Mouse (Mus musculus): ENCODE measurements at regions not wholly inside any gene's neighbourhood (a gene's known extent, or its start where the extent isn't known, plus 50 kb on each side); places are given as distances from the start of the nearest gene placed in this dataset.

- DNase-seq (ENCODE audit: extremely low spot score in 1 of 2, low spot score in 1 of 2) = no peak
These were observed 142.3 kb upstream of the Zkscan2 start for GRCm38 (mm10) chr7:123642596-123642995.

- DNase-seq (ENCODE audit: extremely low spot score in 1 of 2, low spot score in 1 of 2) = no peak
These were observed 143.2 kb upstream of the Zkscan2 start for GRCm38 (mm10) chr7:123643426-123643825.

GRCm38 (mm10) chr7:123645521-123645920 lies 145.3 kb upstream of the Zkscan2 start:
- DNase-seq (ENCODE audit: extremely low spot score in 1 of 2, low spot score in 1 of 2) = no peak

DNA sequence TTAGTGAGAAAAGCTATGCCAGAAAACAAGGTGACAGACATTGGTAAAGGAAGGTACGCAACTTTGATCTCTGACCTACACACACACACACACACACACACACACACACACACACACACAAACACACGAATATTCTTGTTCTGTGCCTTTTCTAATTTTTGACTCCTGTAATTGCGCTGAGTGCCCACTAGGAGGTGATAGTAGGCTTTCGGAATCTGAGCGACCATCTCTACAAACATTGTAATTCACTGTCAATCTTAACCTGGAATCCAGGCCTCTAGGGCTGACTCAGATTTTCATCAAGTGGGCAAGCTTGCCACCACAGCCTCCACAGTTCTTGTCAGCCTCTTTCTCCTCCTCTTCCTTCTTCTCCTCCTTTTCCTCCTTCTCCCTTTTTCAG lies 165.2 kb upstream of the Zkscan2 start:
- no peak for DNase-seq (ENCODE audit: extremely low spot score in 1 of 2, low spot score in 1 of 2)

DNA sequence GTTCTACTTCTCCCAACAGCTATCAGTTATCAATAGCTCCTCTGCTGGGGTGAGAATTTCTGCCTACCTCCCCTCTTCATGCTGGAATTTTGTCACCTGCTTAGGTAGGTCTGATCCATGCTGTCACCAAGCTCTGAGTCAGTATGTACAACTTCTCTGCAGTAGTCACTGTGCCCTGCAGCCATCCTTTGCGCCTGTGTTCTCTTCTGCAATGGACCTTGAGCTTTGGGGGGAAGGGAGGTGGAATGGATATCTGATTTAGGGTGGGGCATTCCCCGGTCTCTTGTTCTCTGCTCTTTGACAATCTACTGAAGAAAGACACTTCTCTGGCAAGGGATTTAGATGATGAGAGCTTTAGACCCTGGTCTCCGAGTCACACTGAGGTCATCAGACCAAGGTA lies 184.5 kb upstream of the Zkscan2 start:
- no peak for DNase-seq (ENCODE audit: extremely low spot score in 1 of 2, low spot score in 1 of 2)

DNA sequence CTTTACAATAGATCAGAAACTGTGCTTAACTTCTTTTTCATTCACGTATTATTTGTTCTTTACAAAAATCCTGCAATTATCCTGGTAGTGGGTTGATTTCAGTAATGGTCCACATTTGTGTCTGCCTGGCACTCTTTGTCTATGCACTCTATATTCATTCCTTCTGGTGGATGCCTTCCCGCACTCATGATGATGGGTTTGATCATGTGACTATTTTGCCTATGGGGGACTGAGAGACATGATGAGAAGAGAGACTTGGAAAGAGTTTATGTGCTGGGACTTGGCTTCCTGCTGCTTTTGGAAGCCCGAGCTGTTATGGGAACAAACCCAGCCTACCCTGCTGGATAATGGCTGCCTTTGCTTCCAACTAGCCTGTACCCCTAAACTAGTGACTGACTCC lies 186.3 kb upstream of the Zkscan2 start:
- DNase-seq (ENCODE audit: extremely low spot score in 1 of 2, low spot score in 1 of 2) = no peak

DNA sequence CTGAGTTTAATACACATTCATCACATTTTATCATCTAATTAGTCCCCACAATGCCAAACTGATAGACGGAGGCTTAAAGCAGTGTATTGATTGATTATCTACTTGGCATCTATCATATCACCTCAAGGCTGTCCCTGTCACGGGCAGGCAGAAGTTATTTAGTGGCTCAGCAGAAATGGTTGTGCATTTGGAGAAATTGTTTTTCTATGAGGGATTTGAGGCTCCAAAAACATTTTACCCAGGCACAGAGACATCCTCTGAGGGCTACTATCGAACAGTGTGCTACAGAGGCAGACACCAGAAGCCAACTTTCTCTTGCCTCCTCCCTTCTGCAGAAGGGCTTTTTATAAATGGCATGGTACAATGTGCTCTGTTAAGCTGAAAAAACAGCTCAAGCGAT lies 230.8 kb upstream of the Zkscan2 start:
- no peak for DNase-seq (ENCODE audit: extremely low spot score in 1 of 2, low spot score in 1 of 2)

DNA sequence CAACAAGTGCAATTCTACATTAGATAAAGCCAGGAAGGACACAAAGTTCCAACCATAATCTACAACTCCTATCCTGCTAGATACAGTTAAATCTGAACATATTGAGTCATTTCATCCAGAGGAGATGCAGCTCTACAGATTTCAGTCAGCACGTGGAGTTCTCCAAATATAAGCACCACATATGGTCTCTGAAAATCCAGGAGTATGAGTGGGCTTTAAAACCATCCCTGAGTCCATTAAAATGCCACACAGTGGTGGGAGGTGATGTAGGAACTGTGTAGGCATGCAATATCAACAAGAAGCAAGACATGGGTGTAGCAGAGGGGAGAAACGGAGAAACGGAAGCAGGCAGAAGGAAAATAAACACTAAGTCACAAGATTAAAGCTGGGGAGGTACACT lies 232.8 kb upstream of the Zkscan2 start:
- peak; percentile 32 to 65 for DNase-seq (ENCODE audit: extremely low spot score in 1 of 2, low spot score in 1 of 2)

DNA sequence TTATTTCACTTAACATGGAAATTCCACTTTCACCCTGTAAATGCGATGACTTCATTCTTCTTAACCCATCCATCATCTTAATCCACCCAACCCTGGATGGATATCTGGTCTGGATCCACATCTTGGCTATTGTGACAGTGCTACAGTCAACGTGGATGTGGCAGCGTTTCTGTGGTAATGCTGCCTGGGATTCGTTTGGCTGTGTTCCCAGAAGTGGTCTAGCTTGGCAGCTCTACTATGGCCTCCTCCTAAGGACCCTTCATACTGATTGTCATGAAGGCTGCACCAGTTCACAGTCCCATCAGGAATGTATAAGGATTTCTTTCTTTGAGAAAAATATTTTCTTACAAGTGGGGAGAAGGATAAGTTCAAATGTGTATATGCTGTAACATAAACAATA lies 234.7 kb upstream of the Hs3st4 start:
- DNase-seq (ENCODE audit: extremely low spot score in 1 of 2, low spot score in 1 of 2) = no peak

- DNase-seq (ENCODE audit: extremely low spot score in 1 of 2, low spot score in 1 of 2) = peak; percentile 10 to 38
These were observed 229.4 kb upstream of the Hs3st4 start for GRCm38 (mm10) chr7:123753252-123753651.

GRCm38 (mm10) chr7:123795036-123795435 lies 187.6 kb upstream of the Hs3st4 start:
- DNase-seq (ENCODE audit: extremely low spot score in 1 of 2, low spot score in 1 of 2) = peak in 1 of 2 experiments; percentile 82

DNA sequence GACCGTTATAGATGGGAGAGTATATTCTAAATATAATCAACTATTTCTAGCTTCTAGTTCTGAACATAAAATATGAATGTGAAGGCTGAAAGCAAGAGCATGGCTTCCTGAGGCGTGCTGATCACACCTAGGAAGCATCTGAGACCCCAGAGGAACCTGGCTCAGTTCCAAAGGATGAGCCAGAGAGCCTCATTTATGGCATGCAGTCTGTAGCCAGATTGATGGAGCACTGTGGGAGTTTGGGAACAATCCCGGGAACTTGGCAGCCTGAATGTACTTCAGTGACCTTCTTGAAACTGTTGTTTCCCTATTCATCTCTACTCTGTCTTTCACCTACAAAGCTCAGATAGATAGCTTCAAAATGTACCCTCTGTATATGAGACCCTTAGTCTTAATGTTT lies 186.6 kb upstream of the Hs3st4 start:
- DNase-seq (ENCODE audit: extremely low spot score in 1 of 2, low spot score in 1 of 2) = no peak

DNA sequence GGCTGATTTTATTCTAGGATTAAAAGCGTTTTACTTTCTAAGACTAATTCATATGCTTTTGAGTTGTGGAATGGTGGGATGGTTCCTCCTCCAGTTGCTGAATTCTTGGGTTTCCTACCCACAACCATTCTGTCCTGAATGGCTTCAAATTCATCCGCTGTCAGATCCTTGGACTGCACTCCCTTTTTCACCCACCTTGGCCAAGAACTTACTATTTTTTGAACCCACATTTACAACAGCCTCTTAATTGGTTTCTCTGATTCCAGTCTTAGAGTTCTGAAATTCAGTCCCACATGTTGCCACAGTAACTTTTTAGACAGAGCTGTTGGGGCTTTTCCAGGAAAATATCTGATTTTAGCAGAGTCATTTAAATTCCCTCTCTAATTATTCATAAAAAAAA lies 177.0 kb upstream of the Hs3st4 start:
- peak in 1 of 2 experiments; percentile 54 for DNase-seq (ENCODE audit: extremely low spot score in 1 of 2, low spot score in 1 of 2)

DNA sequence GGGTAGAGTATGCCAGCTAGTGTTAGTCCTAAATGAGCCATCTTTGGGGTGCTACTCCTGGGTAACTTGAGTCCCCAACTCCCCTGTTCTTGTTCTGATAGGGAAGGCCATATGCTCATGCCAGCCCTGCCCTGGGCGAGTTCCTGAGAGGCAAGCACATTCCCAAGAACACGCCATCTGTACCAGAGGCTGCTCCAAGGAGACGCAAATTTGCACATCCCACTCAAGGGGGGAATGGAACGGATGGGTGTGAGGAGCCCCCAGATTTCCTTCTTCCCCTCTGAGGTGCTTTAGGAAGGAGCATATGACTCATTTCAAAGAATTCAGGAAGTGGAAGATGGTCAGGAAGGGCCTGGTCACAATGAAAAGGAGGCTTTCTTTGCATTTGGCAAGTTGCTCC lies 158.7 kb upstream of the Hs3st4 start:
- DNase-seq (ENCODE audit: extremely low spot score in 1 of 2, low spot score in 1 of 2) = peak; percentile 20 to 62

GRCm38 (mm10) chr7:123826406-123826805 lies 156.3 kb upstream of the Hs3st4 start:
- DNase-seq (ENCODE audit: extremely low spot score in 1 of 2, low spot score in 1 of 2) = no peak

DNA sequence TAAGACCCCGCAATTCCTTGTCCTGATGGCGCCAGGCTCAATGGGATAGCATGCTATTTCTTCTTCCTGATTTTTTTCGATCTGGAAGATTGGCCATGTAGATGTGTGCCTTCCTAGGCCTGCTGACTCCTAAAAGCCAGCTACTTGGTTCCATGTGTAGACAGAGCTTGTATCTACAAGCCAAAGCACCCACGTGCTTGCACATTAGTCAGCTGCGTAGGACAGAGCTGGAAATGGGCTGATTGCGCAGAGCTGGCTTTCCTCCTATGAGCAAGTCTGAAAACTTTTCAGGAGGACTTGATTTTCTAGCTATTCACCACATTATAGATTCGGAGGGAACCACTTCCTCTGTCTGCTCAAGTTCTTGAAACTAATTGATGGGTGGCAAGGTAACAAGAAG lies 140.1 kb upstream of the Hs3st4 start:
- DNase-seq (ENCODE audit: extremely low spot score in 1 of 2, low spot score in 1 of 2) = peak in 1 of 2 experiments; percentile 11

GRCm38 (mm10) chr7:123847081-123847480 lies 135.6 kb upstream of the Hs3st4 start:
- DNase-seq (ENCODE audit: extremely low spot score in 1 of 2, low spot score in 1 of 2) = no peak

- no peak for DNase-seq (ENCODE audit: extremely low spot score in 1 of 2, low spot score in 1 of 2)
These were observed 134.0 kb upstream of the Hs3st4 start for GRCm38 (mm10) chr7:123848644-123849043.

- no peak for DNase-seq (ENCODE audit: extremely low spot score in 1 of 2, low spot score in 1 of 2)
These were observed 133.4 kb upstream of the Hs3st4 start for GRCm38 (mm10) chr7:123849220-123849619.

GRCm38 (mm10) chr7:123850272-123851197 lies 132.1 kb upstream of the Hs3st4 start:
- peak in 1 of 2 experiments; percentile 17 for DNase-seq (ENCODE audit: extremely low spot score in 1 of 2, low spot score in 1 of 2)

- no peak for DNase-seq (ENCODE audit: extremely low spot score in 1 of 2, low spot score in 1 of 2)
These were observed 125.1 kb upstream of the Hs3st4 start for GRCm38 (mm10) chr7:123857539-123857938.

DNA sequence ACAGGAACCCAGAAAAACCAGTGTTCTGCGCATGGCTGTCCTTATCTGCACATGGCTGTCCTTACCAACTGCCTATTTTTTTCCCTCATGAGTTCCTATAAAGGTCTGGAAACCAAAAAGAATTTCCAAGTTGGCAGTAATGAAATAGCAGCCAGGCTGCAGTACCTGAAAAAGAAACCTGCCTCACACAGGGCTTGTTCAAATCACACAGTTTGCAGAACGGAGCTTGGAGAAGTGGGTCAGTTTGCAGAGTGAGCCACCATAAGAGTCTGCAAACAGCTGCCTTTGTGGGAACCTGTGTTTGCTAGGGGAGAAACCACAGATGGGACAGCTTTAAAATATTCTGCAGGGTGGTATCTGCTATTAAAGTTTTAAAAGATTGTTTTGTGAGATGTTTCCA lies 121.0 kb upstream of the Hs3st4 start:
- peak; percentile 1 to 17 for DNase-seq (ENCODE audit: extremely low spot score in 1 of 2, low spot score in 1 of 2)
